17 mouse cellular contexts compared by ENCODE assay signal in the genomic region with DNA sequence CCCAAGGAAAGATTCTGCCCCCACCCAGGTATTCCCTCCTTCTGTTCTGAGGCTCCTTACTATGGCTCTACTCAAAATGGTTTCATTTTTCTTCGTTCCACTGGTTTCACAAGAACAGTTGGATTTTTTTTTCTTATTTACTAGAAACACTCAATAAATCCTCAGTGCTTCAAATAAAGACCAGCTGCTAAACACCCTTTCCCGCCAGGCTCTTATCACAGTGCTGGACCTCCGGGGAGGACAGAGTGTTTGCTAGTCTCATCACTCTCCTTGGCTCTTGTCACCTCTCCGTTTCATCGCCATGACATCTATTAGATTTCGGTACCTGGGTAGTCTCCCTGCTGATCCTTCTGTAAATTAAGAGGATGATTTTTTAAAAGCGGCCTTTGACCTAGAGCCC.
"Had no signal": no experiment of that assay in that cellular context is flagged by ENCODE, and none has a peak within 500 bp of the region (broad histone marks: within the 10 kb centered on the region; RNA-seq: fewer than 3 reads in every experiment).

No protein-coding gene starts in this region.

- H3K27ac ChIP-seq: limb, embryonic 12.5 days; liver, embryonic 14.5 days; macrophage; neural tube, embryonic 13.5 days had no signal

- DNase-seq: kidney, adult 8-10 months; layer of hippocampus, postnatal 36 days; retina, postnatal 1 day; right cerebral cortex, postnatal 4 days; spleen, adult 18-20 months; thymus, adult 18-20 months; thymus, postnatal 14 days had no signal

- H3K9me3 ChIP-seq: limb, embryonic 12.5 days; neural tube, embryonic 13.5 days had no signal

- H3K27me3 ChIP-seq: limb, embryonic 12.5 days; megakaryocyte, embryonic 14.5 days; neural tube, embryonic 13.5 days had no signal

- H3K4me2 ChIP-seq: limb, embryonic 12.5 days; midbrain, embryonic 11.5 days; neural tube, embryonic 13.5 days had no signal

- ATAC-seq: hindbrain, embryonic 16.5 days; inflammation-experienced regulatory T-cells, adult 6 months; intestine, postnatal 0 days; midbrain, embryonic 16.5 days had no signal

- H3K4me3 ChIP-seq: limb, embryonic 12.5 days; megakaryocyte, embryonic 14.5 days; neural tube, embryonic 13.5 days had no signal

- H3K4me1 ChIP-seq: limb, embryonic 12.5 days; megakaryocyte, embryonic 14.5 days had no signal

- H3K9ac ChIP-seq: limb, embryonic 12.5 days; liver, embryonic 14.5 days; neural tube, embryonic 13.5 days had no signal

- H3K36me3 ChIP-seq: limb, embryonic 12.5 days; neural tube, embryonic 13.5 days had no signal
